Comparison of ENCODE assay signal across 35 mouse cellular contexts in the genomic region with DNA sequence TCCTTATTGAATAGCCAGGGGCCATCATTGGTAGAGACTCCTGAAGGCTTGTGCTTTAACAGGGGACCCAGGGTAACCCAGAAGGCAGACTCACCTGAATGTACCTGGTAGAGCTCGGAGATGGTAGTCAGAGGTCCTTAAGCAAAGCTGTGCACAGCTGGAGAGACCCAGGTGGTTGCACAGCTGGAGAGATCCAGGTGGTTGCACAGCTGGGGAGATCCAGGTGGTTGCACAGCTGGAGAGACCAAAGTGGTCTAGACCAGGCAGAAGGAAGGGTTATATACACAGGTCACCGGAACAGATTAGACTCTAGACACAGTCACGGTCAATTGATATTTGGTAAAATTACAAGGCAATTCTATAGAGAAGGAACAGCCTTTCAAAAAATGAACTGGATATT. TPM values are rescaled to one million over a fixed set of nuclear protein-coding genes. Genes with fewer than 3 reads are reported as not detected.
DNase-seq lines count a peak whose midpoint lies in the region; ATAC-seq and TF ChIP-seq lines count a peak whose summit lies in the region.
"Had no signal": no experiment of that assay in that cellular context is flagged by ENCODE, and none has a peak within 500 bp of the region (broad histone marks: within the 10 kb centered on the region; RNA-seq: fewer than 3 reads in every experiment).

No protein-coding gene starts in this region.

- no peaks in the 10 kb centered on the region for H3K9me3 ChIP-seq in CH12.LX (replicated peaks; ENCODE audit: low read length)
- H3K9me3 ChIP-seq in limb, embryonic 10.5 days (replicated peaks), result no peaks in the 10 kb centered on the region
- no peaks in the 10 kb centered on the region for H3K9me3 ChIP-seq in limb, embryonic 13.5 days
- H3K9me3 ChIP-seq: forebrain, embryonic 12.5 days; forebrain, embryonic 15.5 days; hindbrain, embryonic 10.5 days; hindbrain, embryonic 13.5 days; intestine, embryonic 15.5 days had no signal

- TF ChIP-seq CTCF in CH12.LX (conservative IDR thresholded peaks at IDR 0.05 in 1 of 2, IDR thresholded peaks at IDR 0.05 in 1 of 2; ENCODE audit: low read depth in 2 of 2, low read length in 2 of 2), result no peak

- H3K4me1 ChIP-seq in CH12.LX (ENCODE audit: control insufficient read depth in 1 of 2, insufficient read depth in 2 of 2), result peaks cover 0 to under 1% of the 10 kb centered on the region in 2 experiments; a peak in 1 of 4 replicates
- H3K4me1 ChIP-seq in limb, embryonic 10.5 days, result peaks cover 15% of the 10 kb centered on the region
- peaks cover 16% of the 10 kb centered on the region for H3K4me1 ChIP-seq in limb, embryonic 13.5 days
- H3K4me1 ChIP-seq: forebrain, embryonic 12.5 days; forebrain, embryonic 15.5 days; hindbrain, embryonic 10.5 days; hindbrain, embryonic 13.5 days; intestine, embryonic 15.5 days had no signal

- ATAC-seq in limb, embryonic 13.5 days (ENCODE audit: low FRiP score, low read depth), result no peak
- ATAC-seq: forebrain, embryonic 15.5 days; hindbrain, embryonic 16.5 days; Patski had no signal

- DNase-seq in A20 (ENCODE audit: low read depth, low spot score), result peak; percentile 15
- DNase-seq in CH12.LX (ENCODE audit: extremely low read depth), result no peak
- DNase-seq in limb, embryonic 10.5 days (ENCODE audit: low spot score), result peak; percentile 49
- DNase-seq in gastrocnemius, adult 18-20 months (ENCODE audit: low spot score), result no peak
- no peak for DNase-seq in heart, postnatal 14 days
- no peak for DNase-seq in left cerebral cortex, adult 18-20 months (ENCODE audit: low spot score in 2 of 2)
- DNase-seq: adrenal gland, adult 2 months; adrenal gland, postnatal 14 days; cerebellum, adult 11 months; cerebellum, adult 2 months; cerebellum, postnatal 10 days; cerebellum, postnatal 36 days; embryo, embryonic 11 days; gastrocnemius, adult 2 months; gastrocnemius, postnatal 14 days; heart, adult 11 months; heart, postnatal 36 days had no signal

- H3K36me3 ChIP-seq in CH12.LX (replicated peaks in 1 of 2; ENCODE audit: control insufficient read depth in 1 of 2, insufficient read depth in 1 of 2, low read length in 1 of 2), result no peaks in the 10 kb centered on the region
- H3K36me3 ChIP-seq in limb, embryonic 10.5 days, result no peaks in the 10 kb centered on the region
- no peaks in the 10 kb centered on the region for H3K36me3 ChIP-seq in limb, embryonic 13.5 days
- H3K36me3 ChIP-seq: forebrain, embryonic 12.5 days; forebrain, embryonic 15.5 days; G1E; hindbrain, embryonic 10.5 days; hindbrain, embryonic 13.5 days; intestine, embryonic 15.5 days had no signal

- in situ Hi-C loops in CH12.LX (cut with MboI; ENCODE audit: low pct_ligation_motif_present, low pct_unique_long_range_greater_than_20kb, low sequenced_read_pairs), result no loop called here

- TF ChIP-seq RAD21 in CH12.LX (IDR thresholded peaks at IDR 0.05; ENCODE audit: low read depth, low read length), result no peak

- WGBS in limb, embryonic 10.5 days, result 84% methylated on average over 3 of the region's 3 CpGs
- 51% methylated on average over 3 of the region's 3 CpGs for WGBS in limb, embryonic 13.5 days

- peaks cover 83% of the 10 kb centered on the region for H3K27me3 ChIP-seq in CH12.LX (replicated peaks)
- peaks cover 5% of the 10 kb centered on the region; the same call in 1 of the 2 replicates for H3K27me3 ChIP-seq in limb, embryonic 10.5 days (ENCODE audit: low read depth, poor library complexity, severe bottlenecking)
- H3K27me3 ChIP-seq in limb, embryonic 13.5 days, result no peaks in the 10 kb centered on the region
- H3K27me3 ChIP-seq: forebrain, embryonic 12.5 days; forebrain, embryonic 15.5 days; hindbrain, embryonic 13.5 days; intestine, embryonic 15.5 days; Patski had no signal

- dilution Hi-C loops in CH12.LX (cut with MboI; ENCODE audit: extremely low pct_ligation_motif_present, extremely low pct_unique_long_range_greater_than_20kb, low sequenced_read_pairs), result no loop called here

- no peak overlapping the region for H3K4me3 ChIP-seq in CH12.LX (replicated peaks in 1 of 3; ENCODE audit: low read depth in 2 of 3, low read length in 2 of 3, poor library complexity in 1 of 3)
- no peak overlapping the region for H3K4me3 ChIP-seq in limb, embryonic 10.5 days
- no peak overlapping the region for H3K4me3 ChIP-seq in limb, embryonic 13.5 days
- H3K4me3 ChIP-seq: erythroblast, embryonic 14.5 days; forebrain, embryonic 12.5 days; forebrain, embryonic 15.5 days; gastrocnemius, adult 2 months; hindbrain, embryonic 10.5 days; hindbrain, embryonic 13.5 days; intestine, embryonic 15.5 days had no signal

- H3K79me2 ChIP-seq in CH12.LX (replicated peaks; ENCODE audit: control insufficient read depth, extremely low read depth, insufficient read depth, poor library complexity, severe bottlenecking), result no peaks in the 10 kb centered on the region

- TF ChIP-seq EP300 in CH12.LX (IDR thresholded peaks at IDR 0.05; ENCODE audit: low read length), result no peak

- no peak overlapping the region for H3K27ac ChIP-seq in CH12.LX (ENCODE audit: insufficient read depth, low read depth)
- H3K27ac ChIP-seq in limb, embryonic 10.5 days, result peak overlapping the region; percentile 64
- peak overlapping the region; percentile 28; the same call in 1 of the 2 replicates for H3K27ac ChIP-seq in limb, embryonic 13.5 days
- H3K27ac ChIP-seq: forebrain, embryonic 12.5 days; forebrain, embryonic 15.5 days; gastrocnemius, adult 2 months; hindbrain, embryonic 10.5 days; hindbrain, embryonic 13.5 days; intestine, embryonic 15.5 days had no signal

- intact Hi-C loops in heart, postnatal 14 days (cut with DNase I), result no loop called here

- H3K9ac ChIP-seq in CH12.LX (ENCODE audit: insufficient read depth, low read depth), result no peak overlapping the region
- no peak overlapping the region for H3K9ac ChIP-seq in limb, embryonic 13.5 days
- H3K9ac ChIP-seq: forebrain, embryonic 12.5 days; forebrain, embryonic 15.5 days; hindbrain, embryonic 13.5 days; intestine, embryonic 15.5 days had no signal

- no peak overlapping the region for H3K4me2 ChIP-seq in CH12.LX (ENCODE audit: insufficient read depth, low read depth, poor library complexity, severe bottlenecking)
- H3K4me2 ChIP-seq in limb, embryonic 13.5 days (replicated peaks), result peak overlapping the region; percentile 30; the same call in 1 of the 2 replicates
- H3K4me2 ChIP-seq: forebrain, embryonic 12.5 days; forebrain, embryonic 15.5 days; heart, embryonic 11.5 days; hindbrain, embryonic 13.5 days; intestine, embryonic 15.5 days had no signal

- no peak for TF ChIP-seq POLR2A in CH12.LX (IDR thresholded peaks at IDR 0.05; ENCODE audit: low read depth, low read length)

TF ChIP-seq in CH12.LX, 34 proteins besides CTCF, POLR2A, EP300 and RAD21:
- TF ChIP-seq PAX5 (IDR thresholded peaks at IDR 0.05; ENCODE audit: low read length) (no peak), TCF12 (IDR thresholded peaks at IDR 0.05; ENCODE audit: low read depth, low read length) (peak; percentile 71; the same call in 1 of the 2 replicates)

RNA-seq across cellular contexts. Expression of gene Krt7, which starts 13.9 kb away (rescaled TPM):
- total RNA-seq in CH12.LX (2012; rRNA removed) (0.55 TPM in 2 replicates), CH12.LX (2014; rRNA removed) (0.46 and 0.81 TPM in 2 replicates)
- polyA plus RNA-seq in CH12.LX (2012; ENCODE audit: insufficient read length, low read depth), result 2.5 and 4.1 TPM in 2 replicates
- 14.2 and 16.9 TPM in 2 replicates for polyA plus RNA-seq in limb, embryonic 10.5 days (2016; fragmentation: Nextera tagmentation; extraction: Ambion mirVana)
- 23.2 and 24.4 TPM in 2 replicates for polyA plus RNA-seq in limb, embryonic 13.5 days (2015; fragmentation: Nextera tagmentation; extraction: Ambion mirVana)
- under 1 TPM in 1 of 2 experiments, not detected in 1; 0.14 TPM for total RNA-seq in gastrocnemius, adult 18-20 months (2021)
- total RNA-seq in heart, postnatal 14 days (2021), result 1 to 10 TPM; 3.2 to 3.4 TPM
- not detected for total RNA-seq in left cerebral cortex, adult 18-20 months (2021)
- total RNA-seq: gastrocnemius, adult 2 months; gastrocnemius, postnatal 14 days had no signal
- polyA plus RNA-seq: erythroblast, embryonic 14.5 days had no signal

RNA-seq across cellular contexts. Expression of gene Krt80, which starts 27.0 kb away (rescaled TPM):
- total RNA-seq in CH12.LX (2012; rRNA removed) (not detected in 2 replicates), CH12.LX (2014; rRNA removed) (not detected in 2 replicates)
- polyA plus RNA-seq in CH12.LX (2012; ENCODE audit: insufficient read length, low read depth), result 0.20 TPM in 1 of 2 replicates, not detected in the other
- 0.09 and 0.23 TPM in 2 replicates for polyA plus RNA-seq in limb, embryonic 10.5 days (2016; fragmentation: Nextera tagmentation; extraction: Ambion mirVana)
- polyA plus RNA-seq in limb, embryonic 13.5 days (2015; fragmentation: Nextera tagmentation; extraction: Ambion mirVana), result 0.75 and 1.0 TPM in 2 replicates
- 1 to 10 TPM; 1.4 to 3.8 TPM for total RNA-seq in gastrocnemius, adult 18-20 months (2021)
- 1 to 10 TPM; 1.1 to 1.6 TPM for total RNA-seq in heart, postnatal 14 days (2021)
- 1 to 10 TPM; 2.2 to 3.3 TPM for total RNA-seq in left cerebral cortex, adult 18-20 months (2021)
- polyA plus RNA-seq: embryonic facial prominence, embryonic 11.5 days; erythroblast, embryonic 14.5 days; forebrain, embryonic 12.5 days; G1E had no signal

RNA-seq across cellular contexts. Expression of gene Krt87, which starts 41.7 kb away (rescaled TPM):
- 0.08 TPM in 1 of 2 replicates, not detected in the other for total RNA-seq in CH12.LX (2012; rRNA removed)
- not detected in 2 replicates for total RNA-seq in CH12.LX (2014; rRNA removed)
- 0.11 and 0.16 TPM in 2 replicates for polyA plus RNA-seq in CH12.LX (2012; ENCODE audit: insufficient read length, low read depth)
- polyA plus RNA-seq in limb, embryonic 10.5 days (2016; fragmentation: Nextera tagmentation; extraction: Ambion mirVana), result not detected in 2 replicates
- 1.3 and 1.7 TPM in 2 replicates for polyA plus RNA-seq in limb, embryonic 13.5 days (2015; fragmentation: Nextera tagmentation; extraction: Ambion mirVana)
- not detected for total RNA-seq in gastrocnemius, adult 18-20 months (2021)
- not detected for total RNA-seq in heart, postnatal 14 days (2021)
- total RNA-seq in left cerebral cortex, adult 18-20 months (2021), result under 1 TPM in 1 of 2 experiments, not detected in 1; 0.21 TPM
- total RNA-seq: adrenal gland, adult 2 months; adrenal gland, postnatal 14 days; adrenal gland, postnatal 4 days; G1E; gastrocnemius, adult 2 months; gastrocnemius, postnatal 14 days; heart, adult 8-10 months; heart, postnatal 36 days had no signal
- polyA plus RNA-seq: adrenal gland, adult 2 months; cortical plate, adult 2 months; erythroblast, embryonic 14.5 days; G1E; heart, embryonic 11.5 days; heart, embryonic 14.5 days; heart, postnatal 0 days; Patski had no signal

RNA-seq across cellular contexts. Expression of gene Krt88, which starts 50.6 kb away (rescaled TPM):
- total RNA-seq in CH12.LX (2012; rRNA removed) (not detected in 2 replicates), CH12.LX (2014; rRNA removed) (not detected in 2 replicates)
- not detected in 2 replicates for polyA plus RNA-seq in CH12.LX (2012; ENCODE audit: insufficient read length, low read depth)
- polyA plus RNA-seq in limb, embryonic 10.5 days (2016; fragmentation: Nextera tagmentation; extraction: Ambion mirVana), result not detected in 2 replicates
- polyA plus RNA-seq in limb, embryonic 13.5 days (2015; fragmentation: Nextera tagmentation; extraction: Ambion mirVana), result not detected in 2 replicates
- total RNA-seq in gastrocnemius, adult 18-20 months (2021), result not detected
- total RNA-seq in heart, postnatal 14 days (2021), result not detected
- not detected for total RNA-seq in left cerebral cortex, adult 18-20 months (2021)
- total RNA-seq: adrenal gland, adult 2 months; adrenal gland, postnatal 14 days; adrenal gland, postnatal 4 days; G1E; gastrocnemius, adult 2 months; gastrocnemius, postnatal 14 days; gastrocnemius, postnatal 4 days; heart, adult 8-10 months; heart, postnatal 36 days had no signal
- polyA plus RNA-seq: adrenal gland, adult 2 months; cerebellum, adult 2 months; embryonic facial prominence, embryonic 11.5 days; erythroblast, embryonic 14.5 days; forebrain, embryonic 12.5 days; forebrain, embryonic 15.5 days; G1E; heart, embryonic 11.5 days; heart, embryonic 14.5 days; heart, postnatal 0 days; hindbrain, embryonic 10.5 days; hindbrain, embryonic 13.5 days; hindbrain, embryonic 16.5 days; intestine, embryonic 15.5 days; Patski had no signal

Comparison
In these comparisons a context has a peak if more than half of its experiments do, and no peak if none do; other contexts are left out.
1. DNase-seq: peak in A20 (single experiment) and limb, embryonic 10.5 days (single experiment); none in CH12.LX (single experiment), gastrocnemius, adult 18-20 months (single experiment), heart, postnatal 14 days (0 of 2) and left cerebral cortex, adult 18-20 months (0 of 2).